Mouse (Mus musculus): ENCODE data around the gene Snx1.

DNA sequence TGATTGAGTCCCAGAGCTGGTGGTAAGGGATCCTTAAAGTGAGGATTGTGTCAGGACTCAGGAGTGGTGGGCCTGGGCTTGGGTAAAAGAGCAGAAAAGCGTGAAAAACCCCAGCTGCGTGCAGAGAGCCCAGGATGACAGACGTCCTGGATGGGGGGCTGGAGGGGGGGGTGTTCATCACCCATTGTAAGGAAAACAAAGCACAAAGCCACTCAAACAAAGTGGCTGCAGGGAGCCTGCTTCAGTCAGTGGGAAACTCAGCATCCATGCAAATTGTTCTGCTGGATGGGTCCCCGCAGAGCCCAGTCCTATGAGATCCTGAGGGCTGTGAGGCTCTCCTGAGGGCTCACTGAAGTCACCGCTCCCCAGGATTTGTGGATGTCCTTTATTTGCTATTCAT lies 44.1 kb upstream of the Snx1 start:
- no peak for TF ChIP-seq CTCF (conservative IDR thresholded peaks at IDR 0.05; ENCODE audit: low read length)
- TF ChIP-seq NANOG (IDR thresholded peaks at IDR 0.05; ENCODE audit: borderline replicate concordance, low read length): peak; percentile 21; the same call in 1 of the 2 replicates

All from E14TG2a.4 (cell line).